Mouse (Mus musculus): ENCODE measurements at regions not wholly inside any gene's neighbourhood (a gene's known extent, or its start where the extent isn't known, plus 50 kb on each side); places are given as distances from the start of the nearest gene placed in this dataset.

DNA sequence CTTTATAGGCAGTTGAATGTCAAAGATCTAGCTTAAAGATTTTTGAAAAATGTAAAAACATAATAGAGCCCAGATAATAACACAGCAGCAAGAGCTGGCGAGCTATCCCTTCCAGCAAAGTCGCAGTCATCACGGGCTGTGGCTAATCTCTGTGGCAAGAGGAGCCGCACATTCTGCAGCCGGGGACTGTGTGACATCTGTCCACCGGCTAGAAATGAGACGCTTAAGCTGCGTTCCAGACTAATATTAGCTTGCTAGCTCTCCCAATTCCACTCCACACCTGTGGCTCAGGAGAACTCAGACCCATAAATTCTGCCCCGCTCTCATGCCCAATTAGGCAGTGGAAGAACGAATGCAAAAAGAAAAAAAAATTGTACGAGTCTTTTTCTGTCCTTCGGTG, 1024.0 kb downstream of the Adgrl2 start:
- TF ChIP-seq POLR2A (IDR thresholded peaks at IDR 0.05; ENCODE audit: low read depth, low read length): no peak
- no peak for TF ChIP-seq CTCF (IDR thresholded peaks at IDR 0.05; ENCODE audit: borderline replicate concordance, insufficient read depth, low read length)

Data from embryonic fibroblast, embryonic 13.5 days (primary cell).